ENCODE assay signal across 20 mouse cellular contexts in the genomic region with DNA sequence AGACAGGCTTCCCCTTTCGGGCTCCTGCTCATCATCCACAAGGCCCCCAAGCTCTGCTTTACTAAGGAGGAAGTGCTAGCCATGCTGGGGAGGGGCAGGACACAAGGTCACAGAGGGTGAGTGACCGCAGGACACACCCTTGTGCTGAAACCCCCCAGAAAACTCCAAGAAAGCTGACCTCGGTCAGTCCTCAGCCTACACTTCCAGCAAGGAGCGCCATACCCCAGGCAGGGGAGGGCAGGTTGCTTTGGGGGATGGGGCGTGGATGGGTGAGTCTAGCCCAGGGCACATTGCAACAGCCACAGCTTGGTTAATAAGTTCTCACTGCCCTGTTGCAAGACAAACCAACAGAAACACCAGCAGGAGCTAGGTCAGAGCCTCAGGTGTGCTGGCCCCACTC. TPM values are rescaled to one million over a fixed set of nuclear protein-coding genes. Genes with fewer than 3 reads are reported as not detected.
A peak's percentile ranks its signal among the peaks of the same experiment; 100 is the strongest.
DNase-seq lines count a peak whose midpoint lies in the region; ATAC-seq lines count a peak whose summit lies in the region.
"Had no signal": no experiment of that assay in that cellular context is flagged by ENCODE, and none has a peak within 500 bp of the region (broad histone marks: within the 10 kb centered on the region; RNA-seq: fewer than 3 reads in every experiment).

No protein-coding gene starts in this region.

- WGBS in kidney, embryonic 16.5 days, result 65% methylated on average over 5 of the region's 5 CpGs
- WGBS in liver, embryonic 12.5 days (ENCODE audit: insufficient replicate concordance), result 51% methylated on average over 5 of the region's 5 CpGs

- DNase-seq in heart, adult 11 months, result peak; percentile 85
- no peak for DNase-seq in heart, adult 18-20 months
- peak; percentile 89 for DNase-seq in yolk sac, embryonic 10.5 days (ENCODE audit: low spot score)
- no peak for DNase-seq in layer of hippocampus, adult 11-12 months (ENCODE audit: low spot score)
- DNase-seq in cerebellum, adult 9-10 months, result no peak
- DNase-seq in right cerebral cortex, adult 18-20 months, result no peak
- DNase-seq: adrenal gland, adult 8-10 months; lung, postnatal 14 days had no signal

- H3K9me3 ChIP-seq in kidney, embryonic 16.5 days (ENCODE audit: low read length), result no peaks in the 10 kb centered on the region
- H3K9me3 ChIP-seq in liver, embryonic 12.5 days (replicated peaks), result no peaks in the 10 kb centered on the region
- H3K9me3 ChIP-seq: hindbrain, embryonic 10.5 days; midbrain, embryonic 12.5 days had no signal

- no peaks in the 10 kb centered on the region for H3K27me3 ChIP-seq in kidney, embryonic 16.5 days (ENCODE audit: insufficient read depth, low read length)
- H3K27me3 ChIP-seq in liver, embryonic 12.5 days (replicated peaks), result 0 out of 2 replicates have a peak, but pooled peaks cover 5% of the 10 kb centered on the region

- peak overlapping the region; percentile 65 for H3K27ac ChIP-seq in kidney, embryonic 16.5 days (ENCODE audit: low read length)
- peak overlapping the region; percentile 38 for H3K27ac ChIP-seq in liver, embryonic 12.5 days
- H3K27ac ChIP-seq: hindbrain, embryonic 10.5 days; limb, embryonic 12.5 days; midbrain, embryonic 12.5 days had no signal

- no peak overlapping the region for H3K9ac ChIP-seq in kidney, embryonic 16.5 days (replicated peaks; ENCODE audit: low read length)
- H3K9ac ChIP-seq in liver, embryonic 12.5 days, result no peak overlapping the region
- H3K9ac ChIP-seq: limb, embryonic 12.5 days; midbrain, embryonic 12.5 days had no signal

- no peaks in the 10 kb centered on the region for H3K36me3 ChIP-seq in kidney, embryonic 16.5 days (ENCODE audit: insufficient read depth, low read length)
- H3K36me3 ChIP-seq in liver, embryonic 12.5 days, result peaks cover 5% of the 10 kb centered on the region; the same call in 1 of the 2 replicates
- H3K36me3 ChIP-seq: hindbrain, embryonic 10.5 days; limb, embryonic 12.5 days; midbrain, embryonic 12.5 days had no signal

- H3K4me1 ChIP-seq in kidney, embryonic 16.5 days (ENCODE audit: insufficient read depth, low read length), result peaks cover 20% of the 10 kb centered on the region
- H3K4me1 ChIP-seq in liver, embryonic 12.5 days, result 0 out of 2 replicates have a peak, but pooled peaks cover 12% of the 10 kb centered on the region

- H3K4me3 ChIP-seq in kidney, embryonic 16.5 days (ENCODE audit: low read length), result no peak overlapping the region
- no peak overlapping the region for H3K4me3 ChIP-seq in liver, embryonic 12.5 days
- H3K4me3 ChIP-seq: erythroblast, embryonic 14.5 days; hindbrain, embryonic 10.5 days; limb, embryonic 12.5 days; midbrain, embryonic 12.5 days had no signal

- ATAC-seq in kidney, embryonic 16.5 days (ENCODE audit: low FRiP score, low TSS enrichment), result peak; percentile 77
- peak; percentile 59 for ATAC-seq in liver, embryonic 12.5 days

- no peak overlapping the region for H3K4me2 ChIP-seq in kidney, embryonic 16.5 days (replicated peaks; ENCODE audit: low read depth, low read length)
- H3K4me2 ChIP-seq in liver, embryonic 12.5 days, result no peak overlapping the region
- H3K4me2 ChIP-seq: limb, embryonic 12.5 days; midbrain, embryonic 12.5 days had no signal

RNA-seq across cellular contexts. Expression of a gene that starts 4.6 kb away (rescaled TPM):
- not detected for total RNA-seq in heart, adult 18-20 months (2021)
- 5.8 and 6.7 TPM in 2 replicates for polyA plus RNA-seq in kidney, embryonic 16.5 days (2015; fragmentation: Nextera tagmentation; extraction: Ambion mirVana)
- 14.5 and 16.7 TPM in 2 replicates for polyA plus RNA-seq in liver, embryonic 12.5 days (2016; fragmentation: Nextera tagmentation; extraction: Ambion mirVana)
- total RNA-seq: left cerebral cortex, adult 18-20 months had no signal
- polyA plus RNA-seq: erythroblast, embryonic 14.5 days; heart, embryonic 14.5 days; hindbrain, embryonic 10.5 days; limb, embryonic 12.5 days; midbrain, embryonic 12.5 days had no signal

RNA-seq across cellular contexts. Expression of a gene that starts 12.7 kb away (rescaled TPM):
- not detected for total RNA-seq in heart, adult 18-20 months (2021)
- 0.15 and 0.19 TPM in 2 replicates for polyA plus RNA-seq in kidney, embryonic 16.5 days (2015; fragmentation: Nextera tagmentation; extraction: Ambion mirVana)
- 3.9 TPM in 2 replicates for polyA plus RNA-seq in liver, embryonic 12.5 days (2016; fragmentation: Nextera tagmentation; extraction: Ambion mirVana)
- total RNA-seq: gastrocnemius, postnatal 25 days; left cerebral cortex, adult 18-20 months had no signal
- polyA plus RNA-seq: erythroblast, embryonic 14.5 days; heart, embryonic 14.5 days; hindbrain, embryonic 10.5 days; large intestine, adult 2 months; midbrain, embryonic 12.5 days; neural tube, embryonic 14.5 days; testis, adult 2 months had no signal

RNA-seq across cellular contexts. Expression of a gene that starts 19.4 kb away (rescaled TPM):
- total RNA-seq in heart, adult 18-20 months (2021), result not detected
- not detected in 2 replicates for polyA plus RNA-seq in kidney, embryonic 16.5 days (2015; fragmentation: Nextera tagmentation; extraction: Ambion mirVana)
- polyA plus RNA-seq in liver, embryonic 12.5 days (2016; fragmentation: Nextera tagmentation; extraction: Ambion mirVana), result not detected in 2 replicates
- total RNA-seq: adrenal gland, adult 8-10 months; gastrocnemius, postnatal 25 days; left cerebral cortex, adult 18-20 months had no signal
- polyA plus RNA-seq: erythroblast, embryonic 14.5 days; heart, embryonic 14.5 days; hindbrain, embryonic 10.5 days; large intestine, adult 2 months; limb, embryonic 12.5 days; midbrain, embryonic 12.5 days; neural tube, embryonic 14.5 days had no signal

RNA-seq across cellular contexts. Expression of a gene that starts 48.9 kb away (rescaled TPM):
- total RNA-seq in heart, adult 18-20 months (2021), result 10 to 100 TPM; 14.0 to 14.3 TPM
- polyA plus RNA-seq in kidney, embryonic 16.5 days (2015; fragmentation: Nextera tagmentation; extraction: Ambion mirVana), result 6.4 and 7.5 TPM in 2 replicates
- 5.6 and 7.9 TPM in 2 replicates for polyA plus RNA-seq in liver, embryonic 12.5 days (2016; fragmentation: Nextera tagmentation; extraction: Ambion mirVana)

Comparison
In these comparisons a context has a peak if more than half of its experiments do, and no peak if none do; other contexts are left out.
1. DNase-seq: peak in heart, adult 11 months (single experiment) and yolk sac, embryonic 10.5 days (single experiment); none in heart, adult 18-20 months (0 of 2), layer of hippocampus, adult 11-12 months (single experiment), cerebellum, adult 9-10 months (single experiment) and right cerebral cortex, adult 18-20 months (single experiment).